Mouse (Mus musculus): ENCODE results near the gene Lipi. TPM values are rescaled to one million over a fixed set of nuclear protein-coding genes. Genes with fewer than 3 reads are reported as not detected.

Lipi gene
- not detected in 2 replicates for polyA plus RNA-seq (2016; fragmentation: Nextera tagmentation; extraction: Ambion mirVana)

DNA sequence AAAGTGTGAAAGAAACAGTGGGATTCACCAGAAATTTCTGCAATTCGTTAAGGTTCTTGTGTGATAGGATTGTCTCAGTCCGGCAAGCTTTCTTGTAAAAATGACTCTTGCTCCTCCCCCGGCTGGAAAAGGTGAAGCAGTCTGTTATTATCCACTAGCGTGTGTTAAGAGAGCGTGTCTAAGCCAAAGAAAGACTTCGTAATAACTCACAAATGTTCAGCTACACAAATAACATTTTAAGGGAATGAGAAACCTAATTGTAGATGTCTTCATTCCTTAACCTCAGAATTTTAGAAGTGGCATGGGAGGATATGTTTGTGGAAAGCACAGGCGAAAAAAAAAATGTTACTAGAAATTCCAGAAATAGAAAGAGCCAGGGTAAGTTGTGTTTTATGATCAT lies at the start of gene Lipi:
Gene Lipi, minus strand, starts transcription at position 101 of the 400 bp plus-strand sequence.
- H3K4me3 ChIP-seq: no peak within 1 kb of the TSS
- no peaks in the 10 kb centered on the region for H3K9me3 ChIP-seq
- H3K27me3 ChIP-seq (ENCODE audit: insufficient read depth, poor library complexity, severe bottlenecking): no peaks in the 10 kb centered on the region
- H3K4me1 ChIP-seq (replicated peaks): no peaks in the 10 kb centered on the region
- no peaks in the 10 kb centered on the region for H3K36me3 ChIP-seq
- H3K27ac ChIP-seq: no peak within 1 kb of the TSS
- DNase-seq (ENCODE audit: low spot score): no peak
- WGBS: 87% methylated on average over 7 of the region's 7 CpGs

DNA sequence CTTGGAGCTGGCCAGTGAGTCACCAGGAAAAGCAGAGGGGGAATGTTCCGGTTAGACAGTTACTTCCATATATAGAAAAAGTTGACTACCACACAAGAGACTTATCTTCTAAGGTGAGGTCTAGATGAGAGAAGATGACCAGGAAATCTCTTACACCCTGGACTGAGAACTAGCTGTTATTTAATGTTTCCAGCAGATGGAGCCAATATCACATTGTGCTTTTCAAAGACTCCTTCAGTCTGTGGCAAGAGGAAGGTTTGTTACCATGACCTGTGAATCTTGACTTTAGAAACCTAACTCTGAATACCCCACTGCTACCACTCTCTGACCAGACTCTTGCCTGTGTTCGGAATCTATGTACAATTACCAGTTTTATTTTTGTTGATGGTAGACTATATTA lies 42.0 kb upstream of the Lipi start:
- Histone ChIP-seq H3K27me3 (ENCODE audit: insufficient read depth, poor library complexity, severe bottlenecking) (no peaks in the 10 kb centered on the region), H3K36me3 (no peaks in the 10 kb centered on the region), H3K4me3 (no peak overlapping the region), H3K4me1 (replicated peaks) (no peaks in the 10 kb centered on the region), H3K9me3 (no peaks in the 10 kb centered on the region), H3K27ac (no peak overlapping the region)
- DNase-seq (ENCODE audit: low spot score): no peak
- 96% methylated on average over 2 of the region's 2 CpGs for WGBS

DNA sequence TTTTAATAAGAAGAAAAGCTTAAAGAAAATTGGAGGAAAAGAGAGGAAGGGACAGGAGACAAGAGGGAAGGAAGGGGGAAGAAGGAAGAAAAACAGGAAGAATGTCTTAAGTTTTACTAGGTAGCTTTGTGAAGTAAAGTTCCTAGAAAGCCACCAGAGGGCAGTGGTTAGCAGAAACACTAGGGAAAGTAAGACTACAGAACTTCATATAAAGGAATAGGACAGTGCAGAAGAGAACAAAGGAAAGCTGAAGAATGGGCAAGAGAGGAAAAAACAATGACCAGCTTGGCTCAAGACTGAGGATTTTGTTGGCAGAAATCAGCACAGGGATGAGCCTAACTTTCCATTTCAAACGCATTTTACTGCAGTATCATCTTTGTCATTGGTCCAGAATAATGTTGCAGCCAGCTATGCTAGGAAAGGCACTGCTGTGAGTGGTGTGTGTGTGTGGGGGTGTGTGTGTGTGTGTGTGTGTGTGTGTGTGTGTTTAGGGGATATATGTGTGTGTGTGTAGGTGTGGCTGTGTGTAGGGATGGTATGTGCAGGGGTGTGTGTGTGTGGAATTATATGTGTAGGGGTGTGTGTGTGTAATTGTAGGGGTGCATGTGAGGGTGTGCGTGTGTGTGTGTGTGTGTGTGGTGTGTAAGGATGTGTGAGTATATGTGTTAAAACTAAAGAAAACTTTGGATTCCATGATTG lies 31.9 kb upstream of the Lipi start:
- no peak for DNase-seq (ENCODE audit: low spot score)
- 84% methylated on average over 2 of the region's 2 CpGs for WGBS
- H3K4me3 ChIP-seq: no peak overlapping the region

DNA sequence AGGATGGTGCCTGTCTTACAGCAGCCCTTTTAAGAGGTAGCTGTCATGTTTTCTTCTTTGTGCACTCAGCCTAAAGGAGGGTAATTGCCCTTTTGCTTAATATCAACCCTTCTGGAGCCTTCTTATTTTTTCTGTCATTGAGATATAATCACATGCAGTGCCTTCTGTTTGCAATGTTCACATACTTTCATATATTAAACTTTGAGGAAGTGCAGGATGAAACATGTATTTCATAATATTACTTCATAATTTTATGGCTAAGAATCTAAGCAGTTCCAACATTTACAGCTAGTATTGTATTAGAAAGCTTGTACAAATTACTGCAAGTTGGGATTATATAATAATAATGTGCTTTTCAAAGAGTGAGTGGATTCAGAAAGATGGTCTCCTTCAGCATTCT lies 26.7 kb upstream of the Lipi start:
- H3K4me3 ChIP-seq: no peak overlapping the region
- H3K27me3 ChIP-seq (ENCODE audit: insufficient read depth, poor library complexity, severe bottlenecking): no peaks in the 10 kb centered on the region
- H3K36me3 ChIP-seq: no peaks in the 10 kb centered on the region
- no peak for DNase-seq (ENCODE audit: low spot score)
- H3K27ac ChIP-seq: no peak overlapping the region
- H3K4me1 ChIP-seq (replicated peaks): no peaks in the 10 kb centered on the region
- no peaks in the 10 kb centered on the region for H3K9me3 ChIP-seq

More for the DNA sequence above, 31.9 kb upstream of the Lipi start:
- Histone ChIP-seq H3K27ac (no peak overlapping the region), H3K4me1 (replicated peaks) (no peaks in the 10 kb centered on the region), H3K36me3 (no peaks in the 10 kb centered on the region), H3K9me3 (no peaks in the 10 kb centered on the region), H3K27me3 (ENCODE audit: insufficient read depth, poor library complexity, severe bottlenecking) (no peaks in the 10 kb centered on the region)

DNA sequence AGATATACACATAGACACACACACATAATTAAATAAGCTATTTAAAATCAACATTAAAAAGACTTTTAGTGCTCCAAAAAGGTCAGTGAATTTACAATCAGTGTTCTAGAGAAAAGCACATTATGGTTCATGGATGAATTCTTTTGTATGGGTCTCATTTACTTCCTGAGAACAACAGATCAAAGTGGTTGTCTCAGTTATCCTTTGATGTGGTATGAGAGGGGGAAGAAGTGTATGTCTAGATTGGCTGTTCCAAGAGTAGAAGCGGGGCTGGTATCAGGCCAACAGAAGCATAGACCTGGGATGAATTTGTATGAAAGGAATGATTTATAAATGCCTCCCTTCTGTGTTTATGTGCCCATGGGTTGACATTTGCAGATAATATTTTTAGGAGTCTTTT lies 20.6 kb upstream of the Lipi start:
- WGBS: 72% methylated on average over 1 of the region's 1 CpGs
- no peaks in the 10 kb centered on the region for H3K36me3 ChIP-seq
- H3K27me3 ChIP-seq (ENCODE audit: insufficient read depth, poor library complexity, severe bottlenecking): no peaks in the 10 kb centered on the region
- no peaks in the 10 kb centered on the region for H3K9me3 ChIP-seq
- no peak overlapping the region for H3K27ac ChIP-seq
- DNase-seq (ENCODE audit: low spot score): no peak
- no peak overlapping the region for H3K4me3 ChIP-seq
- no peaks in the 10 kb centered on the region for H3K4me1 ChIP-seq (replicated peaks)

DNA sequence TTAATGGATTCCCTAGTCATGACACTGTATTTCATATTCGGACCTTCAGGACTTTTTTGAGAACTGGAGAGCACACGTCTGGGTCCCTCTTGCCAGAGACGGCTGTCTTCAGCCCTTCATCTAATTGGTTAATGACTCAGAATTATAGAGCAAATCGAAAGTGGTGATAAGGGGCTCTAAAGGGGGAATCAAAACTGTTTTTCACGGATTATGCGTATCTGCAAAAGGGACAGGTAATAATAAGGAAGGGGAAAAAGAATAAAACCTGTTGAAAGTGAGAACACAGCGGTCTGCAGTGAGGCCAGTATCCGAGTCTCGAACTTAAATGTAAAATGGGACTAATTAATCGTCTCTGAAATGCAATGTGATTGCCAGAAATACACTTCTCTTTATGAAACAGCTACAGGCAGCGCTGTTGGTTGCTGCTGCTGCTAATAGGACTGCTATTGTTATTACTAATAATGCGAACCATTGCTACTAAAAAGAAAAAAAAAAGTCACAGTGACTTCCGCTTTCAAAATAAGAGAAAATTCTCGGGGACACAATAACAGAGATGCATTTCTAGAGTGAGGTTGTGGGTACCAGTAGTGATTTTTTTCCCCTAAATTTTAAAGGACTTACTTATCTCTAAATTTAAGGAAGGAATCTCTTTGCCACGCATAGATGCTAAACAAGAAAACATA lies 7.8 kb upstream of the Lipi start:
- no peaks in the 10 kb centered on the region; the same call in 1 of the 2 replicates for H3K4me1 ChIP-seq (replicated peaks)
- peak overlapping the region; percentile 78 for H3K4me3 ChIP-seq
- H3K36me3 ChIP-seq: no peaks in the 10 kb centered on the region
- no peak overlapping the region for H3K27ac ChIP-seq
- no peaks in the 10 kb centered on the region for H3K9me3 ChIP-seq
- DNase-seq (ENCODE audit: low spot score): no peak
- 14% methylated on average over 15 of the region's 15 CpGs for WGBS
- H3K27me3 ChIP-seq (ENCODE audit: insufficient read depth, poor library complexity, severe bottlenecking): peaks cover 15% of the 10 kb centered on the region

DNA sequence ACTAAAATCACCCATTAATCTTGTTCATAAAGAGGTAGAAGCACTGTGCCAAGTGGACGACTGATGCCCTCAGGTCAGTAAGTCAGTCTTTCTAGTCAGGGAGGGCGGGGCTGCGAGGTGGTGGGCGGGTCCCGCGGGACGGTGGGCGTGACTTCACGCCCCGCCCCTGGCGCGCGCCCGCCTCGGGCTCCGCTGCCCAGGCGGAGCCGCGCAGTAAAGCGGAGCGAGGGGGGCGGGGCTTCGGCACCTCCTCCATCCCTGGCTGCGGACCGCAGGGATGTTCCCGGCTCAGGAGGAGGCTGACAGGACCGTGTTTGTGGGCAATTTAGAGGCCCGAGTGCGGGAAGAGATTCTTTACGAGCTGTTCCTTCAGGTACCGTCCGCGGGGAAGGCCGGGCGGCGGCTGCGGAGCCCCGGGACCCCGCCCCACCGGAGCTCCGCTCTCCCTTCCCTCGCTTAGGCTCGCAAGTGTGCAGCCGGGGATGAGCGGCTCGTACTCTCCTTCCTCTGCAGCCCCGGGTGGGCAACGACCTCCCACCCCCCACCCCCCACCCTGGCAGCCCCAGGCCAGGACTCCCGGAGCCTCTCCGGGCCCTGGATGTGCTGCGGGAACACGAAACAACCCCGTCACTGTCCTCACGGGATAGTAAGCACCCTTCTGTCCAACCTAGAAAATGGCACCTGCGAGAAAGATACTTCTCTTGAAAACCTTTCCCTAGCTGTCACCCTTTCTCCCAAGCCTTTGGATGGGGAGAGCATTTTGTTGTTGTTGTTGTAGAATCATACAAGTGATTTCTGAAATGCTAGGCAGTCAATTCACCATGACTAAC lies 7.0 kb upstream of the Lipi start, which contains the start of gene Rbm11:
Gene Rbm11, plus strand, starts transcription at position 174 of the 830 bp plus-strand sequence.
- Histone ChIP-seq H3K4me3 (peak within 1 kb of the TSS; percentile 78), H3K9me3 (no peaks in the 10 kb centered on the region), H3K27me3 (ENCODE audit: insufficient read depth, poor library complexity, severe bottlenecking) (peaks cover 15% of the 10 kb centered on the region), H3K4me1 (replicated peaks) (no peaks in the 10 kb centered on the region; the same call in 1 of the 2 replicates), H3K36me3 (no peaks in the 10 kb centered on the region), H3K27ac (peak within 1 kb of the TSS; percentile 74)
- WGBS: under 1% methylated on average over 55 of the region's 55 CpGs
- DNase-seq (ENCODE audit: low spot score): peak; percentile 79

DNA sequence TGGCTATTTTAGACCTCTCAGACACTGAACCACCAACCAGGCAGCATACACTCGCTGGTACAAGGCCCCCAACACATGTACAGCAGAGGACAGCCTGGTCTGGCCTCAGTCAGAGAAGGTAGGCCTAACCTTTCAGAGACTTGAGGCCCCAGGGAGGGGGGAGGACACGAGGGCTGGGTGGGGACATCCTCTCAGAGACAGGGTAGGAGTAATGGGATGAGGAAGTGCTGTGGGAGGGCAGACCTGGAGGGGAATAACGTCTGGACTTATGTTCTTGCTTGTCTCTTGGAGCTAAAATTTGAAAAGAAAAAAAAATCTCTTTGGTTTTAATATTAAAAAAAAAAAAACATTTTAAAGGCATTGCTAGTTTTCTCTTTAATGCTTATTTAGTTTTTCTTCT lies 605 bp upstream of the Lipi start:
- no peak overlapping the region for H3K4me3 ChIP-seq
- no peak overlapping the region for H3K27ac ChIP-seq
- 33% methylated on average over 3 of the region's 3 CpGs for WGBS
- H3K27me3 ChIP-seq (ENCODE audit: insufficient read depth, poor library complexity, severe bottlenecking): no peaks in the 10 kb centered on the region
- no peak for DNase-seq (ENCODE audit: low spot score)
- H3K36me3 ChIP-seq: no peaks in the 10 kb centered on the region
- no peaks in the 10 kb centered on the region for H3K4me1 ChIP-seq (replicated peaks)
- H3K9me3 ChIP-seq: no peaks in the 10 kb centered on the region

DNA sequence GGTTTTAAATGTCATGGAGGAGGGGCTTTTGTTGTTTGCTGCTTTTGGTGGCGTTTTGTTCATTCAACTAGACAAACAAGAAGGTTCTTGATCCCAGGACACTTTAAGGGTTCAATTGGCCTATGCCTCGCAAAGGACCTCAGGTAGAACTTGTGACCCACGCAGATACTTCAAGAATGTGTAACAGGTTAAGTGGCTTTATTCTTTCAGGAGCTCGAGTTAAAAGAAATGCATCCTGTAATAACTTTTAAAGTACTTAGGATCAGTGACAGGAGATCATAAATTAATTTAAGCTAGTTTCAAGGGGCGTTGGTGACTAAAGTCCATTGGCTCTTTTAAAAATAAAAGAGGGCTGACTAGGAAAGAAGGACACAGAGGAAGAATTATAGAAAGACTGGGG lies 3.6 kb downstream of the Lipi start:
- Histone ChIP-seq H3K9me3 (no peaks in the 10 kb centered on the region), H3K4me3 (no peak overlapping the region), H3K27ac (no peak overlapping the region), H3K27me3 (ENCODE audit: insufficient read depth, poor library complexity, severe bottlenecking) (no peaks in the 10 kb centered on the region), H3K4me1 (replicated peaks) (no peaks in the 10 kb centered on the region), H3K36me3 (no peaks in the 10 kb centered on the region)
- no peak for DNase-seq (ENCODE audit: low spot score)
- WGBS: 84% methylated on average over 5 of the region's 5 CpGs

DNA sequence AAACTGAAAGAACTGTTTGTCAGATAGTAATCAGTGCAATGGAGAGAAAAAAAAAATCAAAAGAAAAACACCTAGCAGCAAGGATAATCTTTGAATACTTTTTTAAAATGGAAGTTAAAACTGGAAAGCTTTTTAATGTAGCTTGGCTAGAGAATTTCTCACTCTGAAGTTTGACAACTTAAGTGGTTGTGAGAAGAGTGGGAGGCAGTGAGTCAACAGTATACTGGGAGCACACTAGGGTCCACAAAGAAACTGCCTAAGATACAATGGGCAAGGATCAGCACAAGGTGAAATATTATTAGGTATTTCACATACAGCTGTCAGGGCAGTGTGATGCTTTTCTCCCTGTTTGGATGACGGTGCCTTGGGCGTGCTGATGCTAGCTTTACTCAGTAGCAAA lies 23.0 kb downstream of the Lipi start:
- no peaks in the 10 kb centered on the region for H3K9me3 ChIP-seq
- WGBS: 93% methylated on average over 2 of the region's 2 CpGs
- no peak for DNase-seq (ENCODE audit: low spot score)
- H3K36me3 ChIP-seq: no peaks in the 10 kb centered on the region
- no peaks in the 10 kb centered on the region for H3K4me1 ChIP-seq (replicated peaks)
- no peak overlapping the region for H3K4me3 ChIP-seq
- H3K27me3 ChIP-seq (ENCODE audit: insufficient read depth, poor library complexity, severe bottlenecking): no peaks in the 10 kb centered on the region
- H3K27ac ChIP-seq: no peak overlapping the region

DNA sequence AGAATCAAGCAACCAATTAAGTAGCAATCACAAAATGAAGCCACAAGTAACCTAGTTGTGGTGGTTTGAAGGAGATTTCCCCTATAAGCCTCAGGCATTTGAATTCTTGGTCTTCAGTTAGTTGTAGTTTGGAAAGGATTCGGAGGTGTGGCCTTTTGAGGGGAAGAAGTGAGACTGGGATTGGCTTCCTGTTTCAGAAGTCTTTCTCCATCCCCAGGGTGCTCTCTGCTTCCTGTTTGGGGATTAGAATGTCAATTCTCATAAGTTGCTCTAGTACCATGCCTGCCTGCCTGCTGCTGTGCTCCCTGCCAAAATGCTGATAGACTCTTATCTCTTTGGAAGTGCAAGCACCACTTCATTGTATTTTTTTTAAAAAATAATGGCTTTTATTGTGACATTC lies 40.6 kb downstream of the Lipi start:
- Histone ChIP-seq H3K4me3 (no peak overlapping the region), H3K9me3 (no peaks in the 10 kb centered on the region), H3K27me3 (ENCODE audit: insufficient read depth, poor library complexity, severe bottlenecking) (no peaks in the 10 kb centered on the region), H3K4me1 (replicated peaks) (no peaks in the 10 kb centered on the region), H3K27ac (no peak overlapping the region), H3K36me3 (no peaks in the 10 kb centered on the region)
- no peak for DNase-seq (ENCODE audit: low spot score)
- WGBS: 88% methylated on average over 1 of the region's 1 CpGs

DNA sequence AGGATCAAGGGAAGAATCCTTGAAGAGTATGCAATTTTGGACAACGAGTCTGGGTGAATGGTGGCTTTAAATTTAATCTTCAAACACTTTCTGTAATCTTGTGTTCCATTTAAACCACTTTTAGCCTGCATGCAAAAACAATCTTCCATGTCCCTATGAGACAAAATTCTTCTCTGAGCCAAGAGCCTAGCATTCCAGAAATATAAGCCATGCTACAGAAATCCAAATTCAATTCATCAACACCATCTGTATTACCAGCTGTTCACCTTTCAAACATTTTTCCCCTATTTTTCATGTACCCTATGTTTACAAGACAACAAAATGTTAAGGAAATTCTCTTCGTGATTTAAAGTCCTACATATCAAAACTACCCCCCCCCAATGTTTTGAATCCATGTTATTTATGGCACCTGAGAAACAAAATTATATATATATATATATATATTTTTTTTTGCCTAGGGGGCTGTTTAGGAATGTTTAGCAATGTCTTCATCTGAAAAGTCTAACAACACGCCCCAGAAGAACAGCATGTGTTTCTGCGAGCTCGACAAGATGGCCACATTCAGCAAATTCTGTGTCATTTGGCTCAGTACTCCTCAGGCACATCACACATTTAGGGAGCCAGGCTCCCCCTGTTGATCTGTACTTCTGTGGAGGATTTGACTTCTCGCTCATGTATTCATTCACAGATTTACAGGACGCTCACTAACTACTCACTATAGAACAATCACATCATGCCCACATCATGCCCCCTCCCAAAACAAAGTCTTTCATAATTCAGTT lies 47.9 kb downstream of the Lipi start:
- Histone ChIP-seq H3K4me3 (no peak overlapping the region), H3K27me3 (ENCODE audit: insufficient read depth, poor library complexity, severe bottlenecking) (no peaks in the 10 kb centered on the region), H3K9me3 (no peaks in the 10 kb centered on the region), H3K27ac (no peak overlapping the region), H3K4me1 (replicated peaks) (no peaks in the 10 kb centered on the region), H3K36me3 (no peaks in the 10 kb centered on the region)
- WGBS: 85% methylated on average over 7 of the region's 7 CpGs
- no peak for DNase-seq (ENCODE audit: low spot score)
